Mouse (Mus musculus) midbrain, postnatal 0 days (tissue): ENCODE data around the gene Osgin1. TPM values are rescaled to one million over a fixed set of nuclear protein-coding genes. Genes with fewer than 3 reads are reported as not detected.

Experiments used
- ATAC-seq: fragments of 200-750 bp; cut with Nextera tagmentation; 2 replicates; pipeline ENCODE4 v1.8.0; 2017; ENCODE audit warnings: moderate number of reproducible peaks, mild to moderate bottlenecking, moderate TSS enrichment, moderate library complexity; ENCODE audit not compliant: low FRiP score
- DNase-seq: peaks from one replicate; pipeline ENCODE4 v3.0.0-alpha.2; 2015; ENCODE audit warnings: low spot score
- H3K27ac ChIP-seq: fragments of 300-500 bp; sonication (generic); 2 replicates; pipeline ENCODE4 v1.5.1; 2014; ENCODE audit warnings: low read depth, mild to moderate bottlenecking, low read length, mixed read lengths
- H3K27me3 ChIP-seq: fragments of 300-500 bp; sonication (generic); 2 replicates; pipeline ENCODE4 v1.6.1; 2014; ENCODE audit warnings: low read length, control low read depth, mixed read lengths; ENCODE audit not compliant: insufficient read depth
- H3K36me3 ChIP-seq: fragments of 300-500 bp; sonication (generic); 2 replicates; pipeline ENCODE4 v1.6.1; 2014; ENCODE audit warnings: low read length, control low read depth, mixed read lengths; ENCODE audit not compliant: insufficient read depth
- H3K4me1 ChIP-seq: fragments of 300-500 bp; sonication (generic); 2 replicates; pipeline ENCODE4 v1.6.1; 2014; ENCODE audit warnings: mild to moderate bottlenecking, control low read depth, antibody characterized with exemption, low read length, mixed read lengths; ENCODE audit not compliant: insufficient read depth
- H3K4me2 ChIP-seq: fragments of 300-500 bp; sonication (generic); 2 replicates; pipeline ENCODE4 v1.6.1; 2014; ENCODE audit warnings: low read depth, mild to moderate bottlenecking, low read length, mixed read lengths; ENCODE audit not compliant: poor library complexity, severe bottlenecking
- H3K4me3 ChIP-seq: fragments of 300-500 bp; sonication (generic); 2 replicates; pipeline ENCODE4 v1.5.1; 2014; ENCODE audit warnings: low read depth, mild to moderate bottlenecking, low read length, moderate library complexity
- H3K9ac ChIP-seq: fragments of 300-500 bp; sonication (generic); replicated peaks from 2 replicates; pipeline ENCODE4 v1.6.1; 2014; ENCODE audit warnings: mild to moderate bottlenecking, low read length, moderate library complexity, mixed read lengths; ENCODE audit not compliant: poor library complexity, severe bottlenecking
- H3K9me3 ChIP-seq: fragments of 300-500 bp; sonication (generic); 2 replicates; pipeline ENCODE4 v1.6.1; 2016; ENCODE audit warnings: low read length, control low read depth
- CTCF ChIP-seq: IDR thresholded peaks from 2 replicates; pipeline ENCODE4 v1.5.1; 2016; ENCODE audit warnings: antibody characterized with exemption, mild to moderate bottlenecking
- WGBS: fragments of 180-500 bp; shearing (Covaris S2); extraction: QIAGEN DNeasy Blood & Tissue Kit; methylation state at CpG from one replicate; pipeline ENCODE4 v1.1.7; 2014; 5-methylcytosine and 5-hydroxymethylcytosine counted together
- polyA plus RNA-seq: library from polyadenylated mRNA; unstranded; fragments of >200 nt; fragmentation: Nextera tagmentation; extraction: Ambion mirVana; gene quantifications from 2 replicates; pipeline ENCODE4 v1.2.1, GENCODE M21; 2015
- total RNA-seq: library from RNA; depleted of rRNA; stranded (reverse); fragments of >200 nt; gene quantifications from 2 replicates; pipeline ENCODE4 v1.2.3, GENCODE M21; 2014

Gene Osgin1
- total and polyA plus RNA-seq, 2 experiments from 2014 or later: 0.15 TPM; not detected in 1

GRCm38 (mm10) chr8:119421603-119422122 lies 12.3 kb upstream of the Osgin1 start:
- no peak overlapping the region for H3K4me2 ChIP-seq
- no peak overlapping the region for H3K9ac ChIP-seq
- H3K4me3 ChIP-seq: no peak overlapping the region
- H3K9me3 ChIP-seq: no peaks in the 10 kb centered on the region
- no peaks in the 10 kb centered on the region for H3K27me3 ChIP-seq
- H3K27ac ChIP-seq: no peak overlapping the region
- no peak for ATAC-seq
- H3K36me3 ChIP-seq: no peaks in the 10 kb centered on the region
- 52% methylated on average over 9 of the region's 9 CpGs for WGBS
- no peak for DNase-seq
- H3K4me1 ChIP-seq: no peaks in the 10 kb centered on the region
- no peak for TF ChIP-seq CTCF

GRCm38 (mm10) chr8:119422123-119422711 lies 11.7 kb upstream of the Osgin1 start:
- ATAC-seq (0 out of 2 replicates have a peak, but pooled peaks have one; percentile 36), DNase-seq (no peak)
- Histone ChIP-seq H3K27me3 (no peaks in the 10 kb centered on the region), H3K36me3 (no peaks in the 10 kb centered on the region), H3K4me2 (no peak overlapping the region), H3K9me3 (no peaks in the 10 kb centered on the region), H3K4me3 (no peak overlapping the region), H3K27ac (no peak overlapping the region), H3K4me1 (no peaks in the 10 kb centered on the region), H3K9ac (no peak overlapping the region)
- WGBS: 59% methylated on average over 9 of the region's 9 CpGs
- TF ChIP-seq CTCF: no peak

- H3K4me3 ChIP-seq: no peak overlapping the region
- H3K27me3 ChIP-seq: no peaks in the 10 kb centered on the region
- ATAC-seq: no peak
- no peak for DNase-seq
- H3K9me3 ChIP-seq: no peaks in the 10 kb centered on the region
- no peak for TF ChIP-seq CTCF
- no peak overlapping the region for H3K4me2 ChIP-seq
- H3K36me3 ChIP-seq: no peaks in the 10 kb centered on the region
- 70% methylated on average over 9 of the region's 9 CpGs for WGBS
- no peak overlapping the region for H3K9ac ChIP-seq
- H3K27ac ChIP-seq: no peak overlapping the region
- no peaks in the 10 kb centered on the region for H3K4me1 ChIP-seq
Measured at GRCm38 (mm10) chr8:119423631-119424141, 10.2 kb upstream of the Osgin1 start.

DNA sequence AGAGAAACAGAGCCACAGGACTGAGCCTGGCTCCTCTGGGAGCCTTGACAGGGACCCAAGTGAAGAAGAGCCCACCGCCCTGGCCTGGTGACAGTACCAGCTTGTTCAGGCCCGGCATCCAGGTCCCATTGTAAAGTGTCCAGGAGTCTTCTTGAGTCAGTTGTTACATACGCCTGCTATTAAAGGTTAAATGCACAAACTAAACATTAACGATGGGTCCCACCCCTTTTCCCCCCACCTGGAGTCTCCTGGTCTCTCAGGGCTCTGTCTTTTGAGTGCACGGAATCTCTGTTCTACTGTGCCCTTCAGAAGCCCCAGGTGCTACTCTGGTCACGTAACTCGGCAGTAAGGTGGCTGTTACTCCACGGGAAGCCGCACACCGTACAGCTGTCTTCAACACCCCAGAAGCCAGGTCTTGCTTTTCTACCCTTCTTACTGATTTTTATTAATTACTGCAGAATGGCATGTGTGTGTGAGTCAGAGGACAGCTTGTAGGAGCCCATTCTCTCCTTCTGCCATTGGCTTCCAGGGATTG lies 9.7 kb upstream of the Osgin1 start:
- WGBS: 91% methylated on average over 10 of the region's 10 CpGs
- no peaks in the 10 kb centered on the region for H3K9me3 ChIP-seq
- TF ChIP-seq CTCF: no peak
- no peak overlapping the region for H3K4me2 ChIP-seq
- no peaks in the 10 kb centered on the region for H3K4me1 ChIP-seq
- DNase-seq (no peak), ATAC-seq (no peak)
- H3K9ac ChIP-seq: no peak overlapping the region
- H3K4me3 ChIP-seq: no peak overlapping the region
- H3K27ac ChIP-seq: no peak overlapping the region
- no peaks in the 10 kb centered on the region for H3K36me3 ChIP-seq
- H3K27me3 ChIP-seq: no peaks in the 10 kb centered on the region

GRCm38 (mm10) chr8:119424740-119425139 lies 9.2 kb upstream of the Osgin1 start:
- no peak overlapping the region for H3K27ac ChIP-seq
- no peak for DNase-seq
- no peaks in the 10 kb centered on the region for H3K9me3 ChIP-seq
- H3K27me3 ChIP-seq: no peaks in the 10 kb centered on the region
- H3K9ac ChIP-seq: no peak overlapping the region
- H3K4me3 ChIP-seq: no peak overlapping the region
- no peak for ATAC-seq
- H3K36me3 ChIP-seq: no peaks in the 10 kb centered on the region
- TF ChIP-seq CTCF: no peak
- H3K4me1 ChIP-seq: no peaks in the 10 kb centered on the region
- no peak overlapping the region for H3K4me2 ChIP-seq
- 81% methylated on average over 10 of the region's 10 CpGs for WGBS

DNA sequence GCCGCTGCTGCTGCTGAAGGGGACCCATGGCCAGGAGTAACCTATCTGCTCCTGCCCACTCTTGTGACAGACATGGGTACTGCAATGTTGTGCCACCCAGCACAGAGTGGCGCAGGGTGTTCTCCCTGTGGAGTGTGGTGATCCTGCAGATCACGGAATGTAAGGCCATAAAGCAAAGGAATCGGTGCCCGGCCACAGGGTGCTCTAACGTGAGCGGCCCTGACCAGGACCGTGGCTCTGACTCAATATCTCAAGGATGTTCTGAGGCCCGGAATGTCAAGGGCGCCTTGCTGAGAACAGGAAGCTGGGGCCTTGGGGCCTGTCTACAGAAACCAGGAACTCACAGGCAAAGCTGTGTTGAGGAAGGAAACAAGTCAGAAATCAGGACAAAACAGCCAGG lies 8.4 kb upstream of the Osgin1 start:
- Histone ChIP-seq H3K36me3 (no peaks in the 10 kb centered on the region), H3K9me3 (no peaks in the 10 kb centered on the region), H3K4me3 (no peak overlapping the region), H3K9ac (no peak overlapping the region), H3K27ac (no peak overlapping the region), H3K4me1 (no peaks in the 10 kb centered on the region), H3K4me2 (no peak overlapping the region), H3K27me3 (no peaks in the 10 kb centered on the region)
- DNase-seq (no peak), ATAC-seq (no peak)
- TF ChIP-seq CTCF: 0 out of 2 replicates have a peak, but pooled peaks have one; percentile 13
- 82% methylated on average over 10 of the region's 10 CpGs for WGBS
